Mouse (Mus musculus) heart, postnatal 0 days (tissue): ENCODE measurements at regions not wholly inside any gene's neighbourhood (a gene's known extent, or its start where the extent isn't known, plus 50 kb on each side); places are given as distances from the start of the nearest gene placed in this dataset.

Experiments used
- CTCF ChIP-seq: IDR thresholded peaks from 2 replicates; pipeline ENCODE4 v1.5.1; 2016; ENCODE audit warnings: antibody characterized with exemption, control low read depth, low read depth
- EP300 ChIP-seq: IDR thresholded peaks from 2 replicates; pipeline ENCODE4 v1.6.1; 2016; ENCODE audit warnings: antibody characterized with exemption, low read depth

DNA sequence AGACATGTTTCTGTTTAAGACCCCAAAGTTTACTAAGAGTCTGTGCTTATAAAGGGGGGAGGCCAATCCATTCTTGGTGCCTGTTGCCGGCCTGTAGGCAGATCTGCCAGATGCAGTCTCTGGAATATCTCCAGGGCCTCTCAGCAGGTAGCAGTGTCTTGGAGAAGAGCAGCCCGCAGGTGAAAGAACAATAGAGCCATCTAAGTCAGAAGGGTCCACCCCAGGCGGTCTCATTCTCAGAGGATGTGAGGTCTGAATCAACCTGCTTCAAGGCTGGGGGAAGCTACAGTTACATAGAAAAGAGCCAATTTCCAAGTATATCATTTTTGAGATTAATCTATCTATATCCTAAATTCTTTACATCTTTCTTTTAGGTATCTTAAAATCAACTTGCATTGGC lies 366.0 kb upstream of the Dab2 start:
- TF ChIP-seq CTCF (no peak), EP300 (no peak)
